Mouse (Mus musculus): Measurements from ENCODE around the gene Cdk2ap2. TPM values are rescaled to one million over a fixed set of nuclear protein-coding genes. Genes with fewer than 3 reads are reported as not detected.
A peak's percentile ranks its signal among the peaks of the same experiment; 100 is the strongest.

Gene Cdk2ap2
- polyA plus RNA-seq, 3 experiments from 2014 or later, result 329 to 406 (median 406) TPM

DNA sequence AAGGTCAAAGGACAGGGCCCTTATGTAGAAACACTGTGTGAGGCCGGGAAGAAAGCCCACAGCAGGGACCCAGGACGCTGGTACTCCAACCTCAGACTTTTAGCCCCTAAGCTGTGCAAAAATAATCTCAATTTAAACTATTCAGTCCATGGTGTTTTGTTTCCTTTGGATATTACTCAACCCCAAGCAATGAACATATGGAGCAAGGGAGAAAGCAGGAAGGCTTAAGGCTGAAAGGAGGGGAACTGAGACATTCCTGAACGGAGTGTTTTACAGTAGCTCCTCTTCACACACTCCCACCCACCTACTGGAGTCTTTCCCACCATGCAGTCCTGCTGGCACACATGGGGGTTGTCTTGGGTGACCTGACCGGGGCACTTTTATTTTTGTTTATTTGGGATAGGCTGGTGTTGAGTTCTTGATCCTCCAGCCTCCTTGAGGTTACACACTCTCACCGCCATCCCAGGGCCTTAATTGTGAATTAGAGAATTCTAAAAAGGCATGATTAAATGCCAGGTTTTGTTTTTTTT, 2.1 kb upstream of the Cdk2ap2 start:
- no peak for ATAC-seq

DNA sequence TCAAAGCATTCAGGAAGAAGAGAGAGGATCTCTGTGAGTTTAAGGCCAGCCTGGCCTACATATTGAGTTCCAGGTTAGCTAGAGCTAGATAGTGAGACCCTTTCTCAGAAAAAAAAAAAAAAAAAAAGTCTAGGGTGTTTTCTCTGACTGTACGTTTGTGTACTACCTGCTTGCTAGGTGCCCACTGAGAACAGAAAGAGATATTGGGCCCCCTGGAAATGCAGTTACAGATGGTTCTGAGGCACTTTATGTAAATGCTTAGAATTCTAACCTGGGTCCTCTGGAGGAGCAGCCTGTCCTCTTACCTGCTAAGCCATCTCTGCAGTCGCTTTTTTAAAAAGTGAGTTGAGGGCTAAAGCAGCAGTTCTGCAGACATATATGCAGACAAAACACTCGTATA, 1.2 kb upstream of the Cdk2ap2 start:
- no peak for ATAC-seq

DNA sequence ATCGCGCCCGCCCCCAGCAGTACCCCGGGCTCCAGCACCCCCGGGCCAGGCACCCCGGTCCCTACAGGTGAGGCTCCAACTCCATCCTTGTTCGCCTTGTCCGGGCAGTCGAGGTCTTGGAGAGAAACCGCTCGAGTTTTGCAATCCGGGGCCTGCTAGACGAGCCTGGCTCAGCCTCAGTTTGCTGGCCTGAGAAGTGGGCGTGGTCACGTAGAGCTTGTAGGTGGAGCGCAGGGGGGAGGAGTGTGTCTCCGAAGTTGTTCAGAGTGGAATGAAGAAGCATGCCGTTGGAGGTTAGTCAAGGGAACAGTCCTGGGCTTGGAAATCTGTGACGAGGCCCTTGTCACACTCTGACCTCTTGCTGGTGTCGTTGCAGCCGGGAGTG, 451 bp downstream of the Cdk2ap2 start:
- ATAC-seq, result peak; percentile 18

DNA sequence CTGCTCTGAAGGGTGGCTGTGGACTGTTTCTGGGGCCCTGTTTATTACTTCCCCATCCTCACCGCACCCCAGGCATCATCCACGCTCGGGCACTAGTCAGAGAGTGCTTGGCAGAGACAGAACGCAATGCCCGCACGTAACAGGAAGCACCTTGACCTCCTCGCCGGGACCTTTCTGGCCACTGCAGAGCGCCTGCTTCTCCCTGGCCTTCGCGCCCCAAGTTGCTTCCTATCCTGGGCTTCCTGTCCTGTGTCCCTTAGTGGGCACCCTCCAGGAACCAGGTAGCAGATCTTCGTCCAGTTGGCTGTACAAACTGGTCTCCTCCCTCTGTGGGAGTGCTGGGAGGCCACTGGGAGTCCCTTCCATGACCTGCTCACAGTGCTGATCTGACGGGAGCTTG, 1.4 kb downstream of the Cdk2ap2 start:
- no peak for ATAC-seq

DNA sequence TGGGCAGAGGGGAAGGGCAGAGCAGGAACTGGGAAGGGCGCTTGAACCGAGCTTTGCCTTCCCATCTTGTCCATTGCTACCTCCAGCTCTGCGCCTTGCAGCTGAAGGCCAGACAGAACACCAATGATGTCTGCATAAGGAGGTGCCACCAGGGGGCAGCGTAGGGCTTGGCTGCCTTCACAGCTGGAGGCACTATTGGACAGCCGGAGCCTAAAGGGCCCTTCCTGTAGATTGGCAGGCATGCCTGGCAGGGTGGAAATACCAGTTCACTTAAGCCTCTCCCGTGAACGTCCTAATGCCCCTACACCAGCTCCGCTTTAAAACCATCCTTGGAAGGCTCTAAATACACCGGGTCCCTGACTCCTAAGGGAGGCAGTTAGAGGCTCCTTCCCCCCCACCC, 2.1 kb downstream of the Cdk2ap2 start:
- peak; percentile 32 for ATAC-seq

DNA sequence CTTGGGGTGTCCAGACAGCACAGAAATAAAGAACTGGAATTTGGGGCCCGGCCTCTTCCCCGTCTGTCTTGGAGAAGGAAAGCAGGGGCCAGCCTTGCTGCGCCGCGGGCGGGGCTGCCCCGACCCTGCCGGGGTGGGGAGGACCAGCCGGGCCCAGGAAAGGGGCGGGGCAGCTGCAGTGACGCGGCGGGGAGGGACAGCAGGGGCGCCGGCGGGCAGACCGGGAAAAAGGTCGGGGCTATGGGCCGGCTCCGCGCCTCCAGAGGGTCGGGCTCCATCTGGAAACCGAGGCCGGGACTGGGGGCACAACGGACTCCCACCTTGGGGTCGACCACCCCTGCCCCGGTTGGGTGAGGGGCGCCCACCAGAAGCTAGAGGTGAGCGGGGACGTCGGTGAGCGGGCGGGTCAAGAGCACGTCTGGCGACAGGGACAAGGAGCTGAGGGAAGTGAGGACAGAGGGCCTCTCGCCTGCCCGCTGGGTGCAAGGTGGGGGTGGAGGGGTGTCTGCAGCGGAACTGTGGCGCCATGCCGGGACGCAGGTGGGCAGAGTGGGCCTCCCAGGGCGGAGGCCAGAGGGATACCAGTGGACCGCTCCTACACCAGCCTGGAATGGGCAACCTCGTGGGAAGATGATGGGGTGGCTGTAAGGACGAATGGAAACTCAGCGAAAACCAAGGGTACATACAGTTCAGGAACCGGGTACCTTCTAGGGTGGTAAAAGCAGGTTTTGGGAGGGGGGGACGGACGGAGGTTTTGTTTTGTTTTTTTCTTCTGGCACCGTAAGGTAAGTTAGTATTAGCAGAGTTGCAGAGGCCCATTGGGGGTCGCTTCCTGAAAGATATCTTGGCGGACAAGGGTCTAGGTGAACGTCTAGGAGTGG, 3.1 kb downstream of the Cdk2ap2 start, which contains the start of gene Pitpnm1:
Gene Pitpnm1, plus strand, starts transcription at position 162 of the 881 bp plus-strand sequence.
- no peak for ATAC-seq

DNA sequence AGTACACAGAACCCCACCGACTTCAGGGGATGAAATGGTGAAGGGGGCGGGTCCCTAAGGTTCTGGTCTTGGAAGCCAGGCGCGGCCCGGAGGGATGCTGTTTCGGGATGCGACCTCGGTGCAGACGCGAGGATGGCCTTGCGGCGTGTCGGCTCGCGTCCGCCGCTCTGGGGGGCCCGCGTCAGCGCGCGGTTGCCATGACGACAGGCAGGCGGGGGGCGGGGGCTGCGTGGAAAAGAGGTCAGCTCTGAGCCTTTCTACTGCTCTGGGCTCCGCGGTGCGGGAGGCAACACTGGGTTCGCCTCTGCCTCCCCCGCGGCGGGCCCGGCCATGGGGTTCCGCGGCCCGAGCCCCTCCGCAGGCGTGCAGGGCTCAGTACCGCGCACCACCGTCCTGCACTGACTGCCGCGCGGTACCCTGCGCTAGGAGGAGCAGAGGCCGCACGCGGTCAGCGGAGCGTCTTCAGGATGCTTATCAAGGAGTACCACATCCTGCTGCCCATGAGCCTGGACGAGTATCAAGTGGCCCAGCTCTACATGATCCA, 3.8 kb downstream of the Cdk2ap2 start:
- no peak for ATAC-seq

DNA sequence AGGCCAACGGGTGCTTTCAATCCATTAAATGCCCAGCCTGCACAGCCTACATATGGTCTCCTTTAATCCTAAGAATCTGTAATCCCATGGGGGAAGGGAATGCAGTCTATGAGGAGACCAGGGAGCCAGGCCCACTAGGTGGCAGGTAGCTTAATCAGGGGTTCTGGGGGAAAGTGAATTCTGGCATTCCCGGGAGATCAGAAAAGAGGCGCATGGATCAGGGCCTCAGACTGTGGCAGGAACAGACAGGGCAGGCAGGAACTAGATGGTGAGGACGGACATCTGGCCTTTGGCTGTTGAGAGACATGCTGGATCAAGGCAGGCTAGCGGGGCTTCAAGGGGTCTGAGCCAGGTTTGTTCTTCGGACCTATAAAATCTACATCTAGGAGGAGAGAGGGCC, 4.5 kb downstream of the Cdk2ap2 start:
- ATAC-seq, result no peak

DNA sequence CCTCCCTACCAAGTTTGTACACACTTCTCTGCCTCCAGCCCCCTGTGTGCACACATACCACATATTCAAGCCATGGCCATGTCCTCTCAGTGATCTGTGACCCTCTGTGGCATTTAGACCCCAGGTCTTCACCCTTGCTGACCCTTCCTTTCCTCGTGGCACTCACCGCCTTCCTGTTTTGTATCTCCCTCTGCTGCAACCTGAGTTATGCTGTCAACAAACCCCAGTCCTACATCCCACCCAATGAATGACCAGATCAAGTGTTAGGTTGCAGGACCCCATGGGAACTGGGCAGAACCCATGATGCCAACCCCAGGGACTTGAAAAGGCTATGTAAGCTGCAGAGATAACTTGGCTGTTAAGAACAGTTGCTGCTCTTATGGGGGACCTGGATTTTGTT, 5.1 kb downstream of the Cdk2ap2 start:
- no peak for ATAC-seq

DNA sequence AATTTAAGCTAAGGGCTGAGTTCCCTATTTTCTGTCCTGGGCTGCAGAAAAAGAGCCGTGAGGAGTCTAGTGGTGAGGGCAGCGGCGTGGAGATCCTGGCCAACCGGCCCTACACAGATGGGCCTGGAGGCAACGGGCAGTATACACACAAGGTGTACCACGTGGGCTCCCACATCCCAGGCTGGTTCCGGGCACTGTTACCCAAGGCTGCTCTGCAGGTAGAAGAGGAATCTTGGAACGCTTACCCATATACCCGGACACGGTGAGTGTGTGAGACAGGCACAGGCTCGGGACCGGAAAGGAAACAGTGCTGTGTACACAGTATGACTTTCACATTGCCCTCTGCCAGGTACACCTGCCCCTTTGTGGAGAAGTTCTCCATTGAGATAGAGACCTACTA, 5.6 kb downstream of the Cdk2ap2 start:
- ATAC-seq, result no peak

DNA sequence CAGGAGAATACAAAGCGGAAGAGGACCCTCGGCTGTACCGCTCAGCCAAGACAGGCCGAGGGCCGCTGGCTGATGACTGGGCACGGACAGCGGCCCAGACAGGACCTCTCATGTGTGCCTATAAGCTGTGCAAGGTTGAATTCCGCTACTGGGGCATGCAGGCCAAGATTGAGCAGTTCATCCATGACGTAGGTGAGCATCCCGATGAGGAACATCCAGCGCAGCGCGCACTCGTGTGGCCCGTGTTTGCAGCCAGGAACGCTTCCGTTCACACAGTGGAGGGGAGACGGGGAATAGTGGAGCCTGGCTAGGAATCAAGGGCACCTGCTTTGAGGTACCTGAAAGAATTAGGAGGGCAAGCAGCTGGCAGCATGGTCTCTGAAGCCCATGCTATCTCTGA, 6.3 kb downstream of the Cdk2ap2 start:
- no peak for ATAC-seq

DNA sequence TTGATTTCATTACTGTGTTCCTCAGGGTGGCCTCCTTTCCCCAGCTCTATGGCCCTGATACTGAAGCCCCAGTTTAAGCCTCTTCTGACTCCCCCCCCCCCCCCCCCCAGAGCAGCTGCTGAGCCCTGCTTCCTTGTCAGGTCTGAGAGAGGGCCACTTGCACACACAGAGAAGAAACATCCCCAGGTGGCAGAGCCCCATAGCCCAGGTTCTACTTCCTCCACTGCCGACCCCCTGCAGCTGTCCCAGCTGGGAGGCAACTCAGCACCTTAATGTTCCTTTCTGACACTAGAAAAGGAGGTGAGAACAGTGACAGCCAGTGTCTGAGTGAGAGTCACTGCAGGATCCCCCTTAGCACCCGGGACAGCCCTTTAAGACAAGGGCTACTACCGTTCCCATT, 6.8 kb downstream of the Cdk2ap2 start:
- ATAC-seq, result no peak

DNA sequence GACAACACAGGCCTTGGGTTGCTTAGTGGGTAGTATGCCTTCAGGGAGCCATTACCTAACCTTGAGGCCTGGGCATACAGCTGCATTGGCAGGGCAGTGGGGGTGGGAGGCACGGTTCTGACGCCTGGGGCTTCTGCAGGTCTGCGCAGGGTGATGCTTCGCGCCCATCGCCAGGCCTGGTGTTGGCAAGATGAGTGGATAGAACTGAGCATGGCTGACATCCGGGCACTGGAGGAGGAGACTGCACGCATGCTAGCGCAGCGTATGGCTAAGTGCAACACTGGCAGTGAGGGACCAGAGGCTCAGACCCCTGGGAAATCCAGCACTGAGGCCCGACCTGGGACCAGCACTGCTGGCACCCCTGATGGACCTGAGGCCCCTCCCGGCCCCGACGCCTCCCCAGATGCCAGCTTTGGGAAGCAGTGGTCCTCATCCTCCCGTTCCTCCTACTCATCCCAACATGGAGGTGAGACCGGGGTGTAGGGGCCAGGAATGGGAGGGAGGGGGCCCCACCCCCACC, 7.8 kb downstream of the Cdk2ap2 start:
- ATAC-seq, result no peak

DNA sequence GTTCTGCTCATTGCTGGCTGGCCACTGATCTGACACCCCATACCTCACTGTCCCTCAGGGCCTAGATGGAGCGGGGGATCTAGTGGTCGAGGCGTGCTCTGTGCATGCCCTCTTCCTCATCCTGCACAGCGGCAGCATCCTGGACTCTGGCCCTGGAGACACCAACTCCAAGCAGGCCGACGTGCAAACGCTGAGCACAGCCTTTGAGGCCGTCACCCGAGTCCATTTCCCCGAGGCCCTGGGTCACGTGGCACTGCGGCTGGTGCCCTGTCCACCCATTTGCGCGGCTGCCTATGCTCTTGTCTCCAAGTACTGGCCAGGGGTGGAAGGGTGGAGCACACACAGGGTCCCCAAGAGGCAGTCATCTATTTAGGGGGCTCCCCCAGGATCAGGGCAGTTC, 9.7 kb downstream of the Cdk2ap2 start:
- ATAC-seq, result no peak

DNA sequence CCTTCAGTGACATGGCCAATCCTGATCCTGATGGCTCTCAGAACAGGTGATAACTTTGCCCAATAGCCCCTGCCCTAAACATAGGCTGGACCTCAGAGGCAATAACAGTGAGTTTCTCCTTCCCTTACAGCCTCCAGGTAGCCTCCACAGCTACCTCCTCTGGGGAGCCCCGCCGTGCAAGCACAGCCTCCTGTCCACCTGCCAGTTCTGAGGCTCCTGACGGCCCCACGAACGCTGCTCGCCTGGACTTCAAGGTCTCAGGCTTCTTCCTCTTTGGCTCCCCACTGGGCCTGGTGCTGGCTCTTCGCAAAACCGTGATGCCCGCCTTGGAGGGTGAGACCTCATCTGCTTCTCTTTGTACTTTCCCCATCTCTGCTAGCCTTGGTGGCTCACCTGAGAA, 11.6 kb downstream of the Cdk2ap2 start:
- ATAC-seq, result no peak

DNA sequence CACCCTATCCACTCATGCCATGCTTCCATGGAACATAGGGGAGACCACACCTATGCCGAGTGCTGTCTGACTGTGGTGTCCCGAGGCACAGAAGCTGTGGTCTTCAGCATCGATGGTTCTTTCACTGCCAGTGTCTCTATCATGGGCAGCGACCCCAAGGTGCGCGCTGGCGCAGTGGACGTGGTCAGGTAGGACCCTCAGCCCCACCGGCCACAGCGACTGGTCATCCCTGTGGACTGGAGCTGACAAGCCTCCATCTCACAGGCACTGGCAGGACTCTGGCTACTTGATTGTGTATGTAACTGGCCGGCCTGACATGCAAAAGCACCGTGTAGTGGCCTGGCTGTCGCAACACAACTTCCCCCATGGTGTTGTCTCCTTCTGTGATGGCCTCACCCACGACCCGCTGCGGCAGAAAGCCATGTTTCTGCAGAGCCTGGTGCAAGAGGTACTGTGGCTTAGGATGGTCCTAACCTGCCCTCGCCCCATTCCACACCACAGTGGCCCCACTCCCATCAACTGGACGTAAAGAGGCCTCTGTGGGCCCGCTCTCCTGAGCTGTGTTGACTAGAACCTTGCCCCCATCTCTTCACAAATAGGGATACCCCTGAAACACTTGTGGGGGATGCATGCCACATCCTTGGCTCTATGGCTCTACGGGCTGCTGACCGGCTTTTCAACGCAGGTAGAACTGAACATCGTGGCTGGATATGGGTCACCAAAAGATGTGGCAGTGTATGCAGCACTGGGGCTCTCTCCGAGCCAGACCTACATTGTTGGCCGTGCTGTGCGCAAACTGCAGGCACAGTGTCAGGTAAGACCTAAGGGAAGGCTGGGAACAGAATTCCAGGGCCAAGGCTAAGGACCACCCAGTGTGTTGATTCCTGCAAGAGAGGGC, 15.3 kb downstream of the Cdk2ap2 start:
- no peak for ATAC-seq

DNA sequence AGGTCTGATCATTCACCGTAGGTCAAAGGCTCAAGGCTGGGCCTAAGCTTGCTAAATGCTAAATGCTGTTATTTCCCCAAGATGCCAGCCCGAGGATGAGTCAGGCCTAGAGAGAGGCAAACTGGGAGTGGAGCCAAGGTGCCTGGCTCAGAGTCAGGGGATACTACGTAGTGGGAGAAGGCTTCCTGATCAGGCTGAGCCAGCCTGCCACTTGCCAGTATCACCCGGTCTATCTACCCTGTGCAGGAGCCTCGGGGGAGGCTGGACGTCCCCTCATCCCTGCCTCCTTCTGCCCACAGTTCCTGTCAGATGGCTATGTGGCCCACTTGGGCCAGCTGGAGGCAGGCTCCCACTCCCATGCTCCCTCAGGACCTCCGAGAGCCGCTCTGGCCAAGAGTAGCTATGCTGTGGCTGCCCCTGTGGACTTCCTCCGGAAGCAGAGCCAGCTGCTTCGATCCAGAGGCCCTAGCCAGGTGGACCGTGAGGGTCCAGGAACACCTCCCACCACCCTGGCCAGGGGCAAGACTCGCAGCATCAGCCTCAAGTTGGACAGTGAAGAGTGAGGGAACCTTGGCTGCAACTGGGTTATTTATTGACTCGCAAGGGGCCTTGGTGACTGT, 16.3 kb downstream of the Cdk2ap2 start:
- peak; percentile 17 for ATAC-seq

DNA sequence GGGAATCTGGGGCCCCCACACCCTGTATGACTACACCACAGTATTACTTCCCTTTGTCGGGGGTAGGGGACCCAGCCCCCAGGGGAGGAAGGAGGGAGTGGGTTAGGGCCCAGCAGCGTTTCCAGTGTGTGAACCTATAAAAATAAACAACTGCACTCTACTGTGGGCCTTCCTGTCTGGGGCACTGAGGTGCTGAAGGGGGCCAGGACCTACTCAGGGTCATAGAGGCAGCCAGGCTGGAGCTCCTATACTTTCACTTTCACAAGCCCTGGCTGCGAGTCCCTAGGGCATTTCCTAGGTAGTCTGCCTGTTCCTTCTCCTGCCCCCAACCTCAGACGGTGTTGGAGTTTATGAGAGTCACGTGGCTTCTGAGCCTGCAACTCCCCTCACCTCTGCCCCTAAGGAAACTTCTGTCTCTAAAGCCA, 16.8 kb downstream of the Cdk2ap2 start:
- peak; percentile 84 for ATAC-seq

DNA sequence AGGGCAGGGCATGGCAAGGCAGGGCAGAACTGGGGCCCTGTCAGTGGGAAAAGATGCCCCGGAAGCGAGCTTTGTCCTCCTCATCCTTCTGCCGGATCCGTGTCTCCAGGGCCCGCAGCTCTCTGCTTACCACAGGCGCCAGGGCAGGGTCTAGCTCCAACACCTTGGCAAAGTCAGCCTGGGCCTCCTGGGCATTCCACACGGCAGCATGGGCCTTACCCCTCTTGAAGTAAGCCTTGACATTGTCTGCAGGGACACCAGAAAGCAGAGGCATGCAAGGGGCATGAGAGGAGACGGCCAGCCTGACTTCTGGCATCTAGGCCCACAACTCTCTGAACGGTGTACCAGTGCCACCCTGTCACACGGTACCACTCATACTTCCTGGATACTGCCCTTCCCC, 17.6 kb downstream of the Cdk2ap2 start:
- ATAC-seq, result no peak

DNA sequence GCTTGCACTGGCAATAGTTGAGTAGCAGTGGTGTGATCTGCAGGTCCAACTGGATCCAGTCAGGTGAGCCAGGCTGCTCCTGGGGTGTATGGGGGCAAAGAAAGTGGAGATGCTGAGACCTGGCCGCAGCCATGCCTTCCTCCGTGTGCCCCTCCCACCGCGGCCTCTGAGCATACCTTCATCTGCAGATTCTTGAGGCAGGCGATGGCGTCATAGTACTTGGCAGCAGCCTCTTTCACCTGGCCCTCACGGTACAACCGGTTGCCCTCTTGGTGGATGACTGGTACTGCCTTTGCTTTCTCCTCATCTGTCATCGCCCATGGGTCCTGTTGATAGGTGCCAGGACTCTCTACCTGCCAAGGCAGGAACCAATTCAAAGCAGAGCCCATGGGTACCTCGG, 18.2 kb downstream of the Cdk2ap2 start:
- ATAC-seq, result no peak

DNA sequence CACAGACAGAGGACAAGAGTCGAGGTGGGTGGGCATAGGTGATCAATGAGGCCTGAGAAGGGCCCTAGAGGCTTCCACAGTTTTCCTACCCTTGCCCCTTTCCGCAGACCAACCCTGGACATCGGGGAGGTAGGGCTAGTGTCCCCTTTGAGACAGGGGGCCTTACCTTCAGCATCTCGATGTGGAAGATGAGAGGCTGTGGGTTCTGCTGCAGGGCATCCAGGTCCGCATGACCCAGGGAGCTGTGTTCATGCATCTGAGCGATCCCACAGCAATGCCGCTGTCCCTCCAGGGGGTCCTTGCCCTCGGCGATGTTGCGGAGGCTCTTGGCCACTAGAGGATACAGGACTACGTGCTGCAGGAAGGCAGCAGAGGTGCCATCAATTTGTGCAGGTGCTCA, 18.8 kb downstream of the Cdk2ap2 start:
- ATAC-seq, result no peak

DNA sequence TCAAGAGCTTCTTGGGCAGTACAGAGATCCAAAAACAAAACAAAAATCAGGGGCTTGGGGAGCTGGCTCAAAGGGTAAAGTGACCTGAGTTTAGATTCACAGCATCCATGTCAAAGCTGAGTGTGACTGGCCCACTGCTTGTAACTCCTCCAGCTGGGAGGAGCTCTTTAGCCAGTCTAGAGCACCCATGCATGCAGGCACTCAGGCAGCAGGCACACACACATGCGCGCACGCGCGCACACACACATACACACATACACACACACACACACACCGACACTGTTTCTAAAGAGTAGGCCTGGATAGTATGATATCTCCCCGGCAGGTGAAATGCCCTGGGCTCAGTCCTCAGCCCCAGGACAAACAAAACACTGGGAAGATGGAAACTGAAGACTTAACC, 20.0 kb downstream of the Cdk2ap2 start:
- no peak for ATAC-seq
